Mouse (Mus musculus) thymus, postnatal 0 days (tissue): ENCODE data around the gene Rab37. TPM values are rescaled to one million over a fixed set of nuclear protein-coding genes. Genes with fewer than 3 reads are reported as not detected.
A peak's percentile ranks its signal among the peaks of the same experiment; 100 is the strongest.

ENCODE experiments used
- DNase-seq: peaks from one replicate; pipeline ENCODE4 v3.0.0-alpha.2; 2015; ENCODE audit warnings: low spot score
- polyA plus RNA-seq: library from polyadenylated mRNA; unstranded; fragments of >200 nt; fragmentation: Nextera tagmentation; extraction: Ambion mirVana; gene quantifications from 2 replicates; pipeline ENCODE4 v1.2.1, GENCODE M21; 2015

Gene Rab37
- polyA plus RNA-seq, 1 experiment from 2014 or later, result 47.1 TPM

DNA sequence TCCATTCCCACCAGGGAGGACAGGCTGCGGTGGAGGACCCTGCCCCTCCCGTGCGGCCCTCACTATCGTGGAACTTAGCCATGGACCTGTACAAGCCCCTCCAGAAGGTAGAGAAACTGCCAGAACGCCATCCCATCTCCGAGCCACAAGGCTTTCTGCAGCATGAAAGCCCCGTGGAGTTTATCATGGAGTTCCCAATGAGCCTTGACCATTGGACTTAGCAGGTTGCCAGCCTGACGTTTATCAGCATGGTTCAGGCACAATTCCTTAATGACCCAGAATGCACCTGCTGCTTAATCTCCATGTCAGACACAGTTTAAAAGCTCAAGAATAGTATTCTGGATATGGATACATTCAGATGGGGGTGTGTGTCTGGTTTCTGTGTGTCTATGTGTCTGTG is 6.2 kb upstream of the Rab37 start:
- DNase-seq, result no peak

DNA sequence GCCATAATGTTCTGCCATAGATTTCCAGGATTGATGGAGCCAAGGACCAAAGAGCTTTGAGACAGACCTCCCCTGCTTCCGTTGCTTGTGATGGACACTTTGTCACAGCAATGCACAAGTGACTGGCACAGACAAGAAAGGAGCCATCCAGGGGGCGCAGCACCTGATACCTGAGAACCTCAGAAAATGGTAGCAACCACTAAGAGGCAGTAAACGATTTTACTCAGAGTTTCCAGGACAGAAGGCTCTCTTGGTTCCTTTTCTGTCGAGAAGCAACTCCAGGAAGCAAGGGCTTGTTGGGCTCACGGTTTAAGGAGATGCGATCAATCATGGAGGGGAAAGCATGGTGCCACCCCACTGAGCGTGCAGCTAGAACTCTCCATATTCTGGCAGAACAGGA is 5.0 kb upstream of the Rab37 start:
- no peak for DNase-seq

DNA sequence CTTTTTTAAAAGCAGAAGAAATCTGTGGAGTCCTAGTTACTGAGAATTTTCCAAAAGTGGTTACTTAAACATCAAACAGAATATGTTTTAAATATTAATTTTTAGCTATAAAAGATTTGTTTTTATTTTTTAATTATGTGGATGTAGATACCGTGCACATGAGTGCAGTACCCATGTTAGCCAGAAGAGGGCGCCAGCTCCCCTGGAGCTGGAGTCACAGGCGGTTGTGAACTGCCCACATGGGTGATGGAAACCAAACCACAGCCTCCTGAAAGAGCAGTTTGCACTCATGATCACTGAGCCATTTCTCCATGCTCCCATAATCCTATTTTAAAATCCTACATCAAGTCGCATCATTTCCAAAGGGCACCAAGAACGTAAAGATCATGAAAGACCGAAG is 1.4 kb upstream of the Rab37 start:
- peak; percentile 11 for DNase-seq

DNA sequence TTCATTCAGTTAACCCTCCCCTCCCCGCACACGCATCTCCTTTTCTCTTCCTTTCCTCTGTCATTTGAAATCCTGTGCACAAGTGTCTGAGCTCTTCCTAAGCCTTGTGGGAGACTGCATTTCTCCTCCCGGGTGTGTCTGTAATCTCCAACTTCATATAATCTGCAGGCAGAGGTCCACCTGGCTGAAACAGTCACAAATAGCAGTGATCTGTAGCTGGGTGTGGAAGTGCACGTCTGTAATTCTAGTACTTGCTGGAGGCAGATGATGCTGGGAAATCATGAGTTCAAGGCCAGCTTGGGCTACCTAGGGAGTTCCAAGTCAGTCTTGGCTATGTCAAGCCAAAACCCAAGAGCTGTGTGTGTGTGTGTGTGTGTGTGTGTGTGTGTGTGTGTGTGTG is 909 bp downstream of the Rab37 start:
- no peak for DNase-seq

DNA sequence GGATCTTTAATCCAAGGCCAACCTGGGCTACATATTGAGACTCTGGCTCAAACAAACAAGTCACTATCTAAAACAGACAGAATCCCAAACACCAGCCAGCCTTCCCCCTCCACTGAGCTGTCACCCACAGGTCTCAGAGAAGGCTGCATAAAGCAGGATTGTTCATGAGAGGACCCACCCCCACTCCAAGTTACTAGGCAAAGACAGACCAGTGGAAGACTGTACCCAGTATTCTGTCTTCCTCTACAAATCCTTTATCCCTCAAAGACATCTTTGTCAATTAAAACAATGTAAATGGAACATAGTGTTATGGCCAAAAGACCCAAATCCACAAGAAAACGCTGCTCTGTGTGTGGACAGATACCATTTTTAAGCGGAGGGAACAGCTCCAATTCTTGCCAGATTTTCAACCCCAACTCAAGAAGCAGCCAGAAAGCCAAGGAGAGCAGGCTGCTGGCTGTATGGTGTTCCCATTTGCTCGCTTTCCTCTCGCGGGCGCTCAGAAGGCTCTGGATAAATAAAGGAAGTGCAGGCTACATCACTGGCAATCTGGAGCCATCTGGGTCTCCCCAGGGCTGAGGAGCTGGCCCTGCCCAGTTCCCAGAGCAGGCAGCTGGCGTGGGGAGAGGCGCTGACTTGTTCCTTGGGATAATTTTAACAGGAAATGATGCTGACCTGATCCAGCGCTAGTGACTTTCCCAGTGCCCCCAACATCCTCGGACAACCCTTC is 7.1 kb downstream of the Rab37 start:
- no peak for DNase-seq

DNA sequence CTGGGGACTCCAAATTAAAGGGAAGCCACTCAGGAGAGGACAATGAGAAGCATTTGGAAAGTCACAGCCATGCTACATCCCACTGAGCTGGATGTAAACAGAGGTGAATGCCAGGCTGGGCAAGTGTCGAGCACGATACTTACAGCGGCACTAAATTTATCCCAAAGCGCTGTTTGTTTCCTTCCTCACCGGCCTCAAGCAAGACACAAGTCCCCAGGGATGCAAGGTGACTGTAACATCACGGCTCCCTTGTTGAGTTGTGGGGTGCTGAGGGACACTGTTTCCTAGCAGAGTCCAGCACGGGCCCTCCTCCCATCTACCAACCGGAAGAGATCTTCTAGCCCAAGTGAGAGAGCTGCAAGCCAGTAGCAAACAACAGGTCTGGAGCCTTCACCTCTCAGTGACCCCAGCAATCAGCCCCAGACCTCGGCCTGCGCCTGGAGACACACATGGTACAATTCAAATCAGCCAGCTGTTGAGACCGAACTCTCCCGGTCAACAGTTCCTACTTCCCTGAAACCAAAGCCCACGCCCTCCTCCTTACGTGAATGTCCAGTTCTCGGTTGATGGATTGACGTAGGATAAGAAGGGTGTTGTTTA is 8.1 kb downstream of the Rab37 start:
- no peak for DNase-seq

DNA sequence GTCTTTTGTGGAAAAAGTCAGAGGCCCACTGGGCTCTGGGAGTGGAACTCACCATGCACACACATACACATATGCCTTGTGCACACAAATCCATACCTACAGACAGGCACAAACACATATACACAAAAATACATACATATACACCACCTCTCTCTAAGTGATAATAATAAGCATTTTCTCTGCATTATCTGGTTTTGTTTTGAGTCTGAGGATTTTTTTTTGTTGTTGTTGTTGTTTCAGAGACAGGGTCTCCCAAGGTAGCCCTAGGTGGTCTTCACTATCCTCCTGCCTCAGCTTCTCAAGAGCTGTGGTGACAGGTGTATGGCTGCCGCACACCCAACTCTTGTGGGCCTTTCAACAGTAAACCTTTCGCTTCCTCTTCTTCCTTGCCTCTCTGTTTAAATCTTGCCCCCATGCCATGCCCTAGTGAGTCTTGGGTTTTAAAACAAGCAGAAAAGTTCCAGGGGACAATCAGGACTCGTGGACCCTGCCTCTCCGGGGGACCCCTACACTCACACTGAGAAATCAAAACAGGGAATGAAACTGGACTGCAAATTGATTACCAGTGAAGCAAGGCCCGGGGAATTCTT is 8.9 kb downstream of the Rab37 start:
- no peak for DNase-seq

DNA sequence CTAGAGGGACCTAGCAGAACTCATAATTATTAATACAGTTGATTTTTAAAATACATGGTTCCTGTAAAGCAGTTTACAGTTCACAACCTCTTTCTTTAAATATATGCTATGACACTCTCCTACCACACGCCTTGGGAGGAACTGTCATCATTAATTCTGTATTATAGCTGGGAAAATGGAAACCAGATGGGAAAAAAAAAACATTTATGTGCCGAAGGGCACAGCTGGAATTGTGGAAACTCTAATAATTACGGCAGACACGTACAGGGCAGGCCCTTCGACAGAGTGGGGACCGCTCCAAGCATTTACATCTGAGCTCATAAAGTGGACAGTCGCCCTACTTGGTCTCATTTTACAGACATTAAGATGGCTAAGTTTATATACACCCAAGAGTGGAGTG is 9.5 kb downstream of the Rab37 start:
- no peak for DNase-seq

DNA sequence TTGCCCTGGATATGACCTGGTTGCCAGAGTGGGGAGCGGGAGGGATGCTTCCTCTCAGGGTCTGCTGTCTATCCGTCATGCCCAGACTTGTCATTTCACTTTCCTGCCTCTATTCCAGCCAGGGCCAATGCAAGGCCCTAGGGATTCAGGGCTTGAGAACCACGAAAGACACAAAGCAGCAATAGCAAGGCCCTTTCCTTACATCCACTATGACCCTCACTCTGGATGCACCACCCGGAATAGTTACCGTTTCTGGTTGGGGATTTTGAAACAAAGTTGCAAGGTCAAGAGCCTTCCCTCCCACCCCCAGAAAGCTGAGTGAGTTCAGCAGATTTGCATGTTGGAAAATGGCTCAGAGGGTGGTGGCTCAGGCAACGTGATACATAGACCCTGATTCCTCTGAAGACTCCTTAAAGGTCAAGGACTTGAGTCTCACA is 10.4 kb downstream of the Rab37 start:
- DNase-seq, result no peak

DNA sequence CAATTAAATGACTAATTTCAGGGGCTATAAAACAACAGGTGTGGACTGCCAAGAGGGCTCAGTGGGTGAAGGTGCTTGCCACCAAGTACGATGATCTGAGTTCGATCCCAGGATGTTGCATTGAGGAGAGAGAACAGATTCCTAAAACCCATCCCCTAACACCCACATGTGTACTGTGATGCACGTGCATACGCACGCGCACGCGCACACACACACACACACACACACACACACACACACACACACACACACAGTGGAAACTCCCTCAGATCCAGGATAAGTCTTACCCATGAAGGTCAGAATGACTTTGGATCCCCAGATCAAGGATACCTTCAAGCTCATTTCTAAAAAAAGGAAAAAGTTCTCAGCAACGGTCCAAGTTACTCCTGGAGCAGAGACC is 10.9 kb downstream of the Rab37 start:
- no peak for DNase-seq

DNA sequence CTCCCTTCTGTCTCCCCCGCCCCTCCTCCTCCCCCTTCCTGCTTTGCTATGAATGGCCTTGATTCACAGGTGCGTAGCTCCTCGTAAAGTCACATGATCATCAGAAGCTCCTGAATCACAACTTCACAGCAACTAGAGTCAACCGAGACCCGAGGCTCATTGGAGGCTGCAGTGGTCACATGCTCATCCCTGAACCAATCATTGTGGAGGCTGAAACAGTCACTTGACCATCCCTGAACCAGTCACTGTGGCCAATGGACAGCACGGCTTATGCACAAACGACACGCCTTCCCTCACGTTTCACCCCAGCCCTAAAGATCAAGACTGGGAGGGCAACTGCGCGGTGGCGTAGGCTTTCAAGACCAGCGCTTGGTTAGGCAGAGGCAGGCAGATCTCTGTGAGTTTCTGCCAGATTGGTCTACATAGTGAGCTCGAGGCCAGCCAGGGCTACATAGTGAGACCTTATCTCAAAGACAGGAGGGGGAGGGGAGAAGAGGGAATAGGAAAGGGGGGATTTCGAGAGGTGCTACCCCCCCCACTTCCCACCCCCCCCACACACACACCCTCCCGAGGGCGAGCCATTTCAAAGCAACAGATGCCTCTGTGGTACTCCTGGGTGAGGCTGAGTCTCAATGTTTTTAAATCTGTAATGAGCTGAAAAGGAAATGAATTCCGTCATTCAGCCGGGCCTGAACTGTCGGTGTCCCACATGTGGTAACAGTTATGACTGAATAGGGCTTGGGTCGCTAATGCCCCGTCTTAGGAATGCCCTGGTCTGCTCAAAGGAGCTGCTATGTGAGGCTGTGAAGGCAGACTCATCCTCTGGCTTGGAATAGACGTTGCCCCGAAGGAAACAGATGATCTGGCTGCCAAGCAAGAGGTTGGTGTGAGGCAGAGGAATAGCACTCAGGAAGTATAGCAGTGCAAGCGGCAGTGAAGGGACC is 12.5 kb downstream of the Rab37 start:
- DNase-seq, result no peak

DNA sequence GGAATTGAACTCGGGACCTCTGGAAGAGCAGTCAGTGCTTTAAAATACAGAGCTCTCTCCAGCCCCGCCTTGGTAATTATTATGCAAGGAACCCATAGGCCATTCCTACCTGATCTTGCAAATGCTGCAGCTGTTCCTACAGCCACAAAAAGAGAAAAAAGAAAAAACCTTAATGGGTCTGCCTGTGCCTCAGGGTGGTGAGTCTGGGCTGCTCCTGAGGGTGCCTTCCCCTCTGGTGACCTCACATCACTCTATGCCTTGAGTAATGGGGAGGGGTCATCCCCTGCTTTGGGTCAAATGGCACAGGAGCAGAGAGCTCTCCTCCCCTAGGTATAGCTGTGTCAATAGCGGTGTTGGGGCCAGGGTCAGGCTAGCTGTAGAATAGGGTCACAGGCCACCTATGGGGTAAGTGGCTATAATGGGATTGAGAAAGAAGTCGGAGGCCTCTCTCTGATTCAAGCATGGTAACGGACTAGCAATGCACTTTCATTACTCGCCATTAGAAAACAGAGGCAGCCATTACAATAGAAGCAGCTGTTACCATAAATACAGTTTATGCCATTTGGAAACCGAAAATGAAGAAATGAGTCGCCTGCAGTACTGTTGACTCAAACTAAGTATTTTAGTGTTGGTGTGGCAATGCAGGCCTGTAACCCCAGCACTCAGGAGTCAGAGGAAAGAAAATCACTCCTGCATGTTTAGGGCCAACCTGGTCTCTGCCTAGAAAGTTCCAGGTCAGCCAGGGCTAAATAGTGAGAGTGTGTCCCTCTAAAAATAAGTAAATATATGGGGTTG is 13.7 kb downstream of the Rab37 start:
- no peak for DNase-seq

DNA sequence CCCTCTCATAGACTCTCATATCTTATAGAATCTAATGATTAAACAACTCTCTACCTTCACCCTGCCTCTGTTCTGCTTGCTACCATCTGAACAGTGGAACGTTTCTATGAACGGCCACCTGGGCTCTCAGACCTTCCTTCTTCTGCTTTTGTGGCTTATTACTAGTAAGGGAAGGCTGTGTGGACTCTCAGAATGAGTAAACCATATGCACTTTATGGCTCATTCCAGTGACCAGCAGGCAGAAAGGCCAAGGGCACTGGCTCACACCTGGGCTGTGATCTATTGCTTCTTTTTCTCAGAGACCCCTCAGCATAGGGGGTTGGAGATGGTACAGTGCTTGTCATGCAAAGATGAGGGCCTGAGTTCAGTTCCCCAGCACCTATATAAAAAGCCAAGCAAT is 15.4 kb downstream of the Rab37 start:
- no peak for DNase-seq

DNA sequence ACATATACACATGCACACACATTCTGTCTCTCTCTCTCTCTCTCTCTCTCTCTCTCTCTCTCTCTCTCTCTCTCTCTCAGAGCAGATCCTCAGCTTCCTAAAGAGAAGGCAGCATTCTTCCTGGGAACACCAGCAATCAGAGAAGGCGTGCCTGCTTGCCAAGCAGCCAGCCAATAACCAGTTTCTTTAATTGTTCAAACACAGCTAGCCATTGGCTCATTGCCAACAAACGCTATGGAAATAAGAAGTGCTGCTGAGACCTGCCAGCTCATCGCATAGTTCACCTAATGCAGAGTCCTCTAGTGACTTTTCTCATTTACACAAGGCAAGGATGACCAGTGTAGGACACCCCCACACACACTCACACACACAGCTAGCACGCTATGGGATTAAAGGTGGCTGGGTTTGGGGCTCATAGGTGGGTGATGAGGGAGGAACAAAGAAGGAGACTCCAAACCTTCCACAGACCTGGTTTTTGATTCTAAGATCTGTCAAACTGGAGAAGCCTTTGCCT is 16.2 kb downstream of the Rab37 start:
- DNase-seq, result no peak

DNA sequence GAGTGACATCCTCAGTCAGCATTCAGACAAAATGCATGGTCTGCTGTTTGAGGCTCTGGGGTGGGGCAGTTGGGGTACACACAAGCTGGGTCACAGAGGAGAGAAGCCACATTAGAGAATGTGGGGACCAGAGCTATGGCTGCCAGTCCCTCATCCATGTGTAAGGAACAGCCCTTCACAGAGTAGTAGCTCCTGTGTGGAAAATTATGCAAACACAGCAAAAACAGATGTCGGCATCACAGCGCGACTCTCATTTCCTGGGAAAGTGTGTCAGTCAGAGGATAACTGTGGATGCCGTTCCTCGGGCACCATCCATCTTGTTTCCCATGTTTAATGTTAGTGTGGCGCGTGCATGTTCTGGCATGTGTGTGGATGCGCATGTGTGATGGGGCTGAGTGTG is 16.9 kb downstream of the Rab37 start:
- DNase-seq, result no peak

DNA sequence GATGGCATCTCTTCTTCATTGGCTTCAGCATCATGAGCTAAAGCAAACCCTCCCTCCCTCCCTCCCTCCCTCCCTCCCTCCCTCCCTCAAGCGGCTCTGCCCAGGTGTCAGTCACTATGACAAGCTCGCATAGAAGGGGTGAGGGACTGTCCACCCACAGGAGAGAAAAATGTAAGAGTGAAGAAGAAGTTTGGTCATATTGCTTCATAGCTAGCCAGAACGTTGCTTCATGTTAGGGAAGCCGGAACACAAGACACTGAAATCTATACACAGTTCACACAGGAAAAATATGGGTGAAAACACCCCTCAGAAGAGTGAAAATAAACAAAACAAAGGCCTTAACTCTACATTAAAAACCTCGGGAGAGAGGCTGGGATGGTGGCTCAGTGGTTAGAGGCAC is 19.0 kb downstream of the Rab37 start:
- DNase-seq, result no peak

DNA sequence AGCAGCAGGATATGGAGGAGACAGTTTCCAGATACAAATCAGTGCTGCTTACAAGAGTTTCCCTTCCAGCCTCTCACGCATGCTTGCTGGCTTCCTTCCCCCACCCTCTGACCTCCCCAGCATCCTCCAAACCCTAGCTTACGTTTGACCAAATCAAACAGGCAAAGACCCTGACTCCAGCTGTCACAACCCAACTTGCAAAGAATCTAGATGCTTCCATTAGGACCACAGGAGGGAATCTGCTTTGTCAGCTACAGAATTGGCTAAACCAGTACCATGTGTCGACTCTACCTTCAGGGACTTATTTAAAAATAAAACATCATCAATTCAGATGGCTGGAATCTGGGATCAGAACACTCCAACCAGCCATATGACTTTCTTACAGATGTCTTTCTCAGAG is 21.0 kb downstream of the Rab37 start:
- no peak for DNase-seq

DNA sequence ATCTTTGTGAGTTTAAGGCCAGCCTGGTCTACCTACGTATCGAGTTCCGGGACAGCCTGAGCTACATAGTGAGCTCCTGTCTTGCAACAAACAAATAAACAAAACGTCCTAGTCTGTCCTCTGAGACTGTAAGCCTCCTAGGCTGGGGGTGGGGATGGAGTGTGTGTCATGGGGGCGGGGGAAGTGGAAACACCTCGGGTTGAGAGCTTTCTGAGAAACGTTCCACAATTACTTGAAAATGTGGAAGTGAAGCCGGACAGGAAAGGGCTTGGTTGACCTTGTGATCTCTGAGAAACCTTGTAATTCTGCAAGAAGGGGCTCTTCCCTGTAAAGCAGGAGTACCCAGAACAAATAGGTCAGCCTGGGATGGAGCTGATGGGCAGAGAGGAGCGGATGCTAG is 28.2 kb downstream of the Rab37 start:
- DNase-seq, result no peak

DNA sequence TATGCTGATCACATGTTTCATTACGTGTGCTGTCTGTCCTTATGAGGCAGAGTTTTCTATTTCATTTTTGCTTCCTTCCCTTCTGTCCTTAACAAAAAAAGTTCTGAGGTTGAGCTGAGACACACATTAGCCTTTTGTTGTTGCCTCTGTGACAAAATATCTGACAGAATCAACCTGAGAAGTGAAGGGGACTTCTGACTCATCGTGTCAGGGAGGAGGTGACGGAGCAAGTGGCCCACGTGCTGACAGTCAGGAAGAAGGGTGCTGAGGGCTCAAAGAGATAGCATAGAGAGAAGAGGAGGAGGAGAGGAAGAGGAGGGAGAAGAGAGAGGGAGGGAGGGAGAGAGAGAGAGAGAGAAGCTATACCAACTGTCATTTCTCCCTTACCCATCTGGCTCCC is 37.3 kb downstream of the Rab37 start:
- no peak for DNase-seq

DNA sequence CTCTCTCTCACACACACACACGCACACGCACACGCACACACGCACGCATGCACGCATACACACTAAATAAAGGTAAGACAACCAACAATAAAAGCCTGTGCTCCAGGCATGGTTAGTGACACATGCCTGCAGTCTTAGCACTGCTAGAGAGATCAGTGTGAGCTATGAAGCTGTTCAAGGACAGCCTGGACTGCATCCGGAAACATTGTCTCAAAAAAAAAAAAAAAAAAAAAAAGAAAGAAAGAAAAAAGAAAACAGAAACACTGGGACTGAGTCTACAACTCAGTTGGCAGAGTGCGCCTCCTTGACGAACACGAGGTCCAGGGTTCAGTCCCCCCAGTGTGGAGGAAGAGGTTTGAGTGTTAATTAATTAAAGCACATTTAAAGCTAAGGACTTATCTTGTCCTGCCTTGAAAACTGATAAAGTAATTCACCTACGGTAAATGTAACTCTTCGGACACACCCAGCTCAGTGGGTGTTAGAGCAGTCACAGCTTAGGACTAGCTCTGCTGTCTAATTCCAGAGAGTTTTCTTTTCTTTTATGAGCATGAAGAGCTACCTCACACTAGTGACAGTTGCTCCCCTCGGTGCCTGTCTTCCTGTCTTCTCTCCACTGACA is 38.4 kb downstream of the Rab37 start:
- no peak for DNase-seq
